Mouse (Mus musculus) bone marrow macrophage, adult 2 months (primary cell): ENCODE measurements at regions not wholly inside any gene's neighbourhood (a gene's known extent, or its start where the extent isn't known, plus 50 kb on each side); places are given as distances from the start of the nearest gene placed in this dataset.

Experiments
- CTCF ChIP-seq: IDR thresholded peaks from 2 replicates; pipeline ENCODE4 v1.5.1; 2012; ENCODE audit warnings: low read depth, mild to moderate bottlenecking, low read length, moderate library complexity
- POLR2A ChIP-seq: IDR thresholded peaks from 2 replicates; pipeline ENCODE4 v1.6.1; 2012; ENCODE audit warnings: mild to moderate bottlenecking, low read depth, low read length, borderline replicate concordance

GRCm38 (mm10) chr14:58985838-58986237 is 156.9 kb downstream of the 1700129C05Rik start:
- TF ChIP-seq CTCF, result no peak
- no peak for TF ChIP-seq POLR2A
